ENCODE assay signal across 11 mouse cellular contexts in the genomic region with DNA sequence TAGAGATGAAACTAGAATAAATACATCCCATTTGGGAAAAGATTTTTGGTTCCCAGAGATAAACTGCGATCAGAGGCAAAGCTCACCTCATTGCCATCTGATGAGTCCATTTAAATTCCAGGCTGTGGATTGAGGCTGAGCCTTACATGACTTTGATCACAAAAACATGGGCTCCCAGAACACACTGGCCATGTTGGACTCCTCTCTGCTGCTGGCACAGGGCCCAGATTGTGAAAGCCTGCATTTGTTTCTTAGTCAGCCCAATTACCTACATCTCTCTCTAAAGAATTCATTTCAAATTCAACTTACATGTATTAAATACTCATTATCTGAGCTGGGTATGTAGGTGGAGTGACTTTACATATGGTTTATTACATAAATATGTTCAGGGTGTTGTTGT.
DNase-seq lines count a peak whose midpoint lies in the region; ATAC-seq lines count a peak whose summit lies in the region.
"Had no signal": no experiment of that assay in that cellular context is flagged by ENCODE, and none has a peak within 500 bp of the region (broad histone marks: within the 10 kb centered on the region; RNA-seq: fewer than 3 reads in every experiment).

No protein-coding gene starts in this region.

- no peak overlapping the region for H3K4me3 ChIP-seq in hindbrain, embryonic 14.5 days (replicated peaks; ENCODE audit: low read length)
- no peak overlapping the region for H3K4me3 ChIP-seq in hindbrain, embryonic 11.5 days (ENCODE audit: low read depth, low read length)
- H3K4me3 ChIP-seq in midbrain, embryonic 14.5 days (replicated peaks; ENCODE audit: low read depth, low read length) = no peak overlapping the region
- H3K4me3 ChIP-seq in midbrain, embryonic 10.5 days = no peak overlapping the region
- H3K4me3 ChIP-seq: lung, embryonic 15.5 days; neural tube, embryonic 13.5 days had no signal

- peaks cover 6% of the 10 kb centered on the region; the same call in 1 of the 2 replicates for H3K9me3 ChIP-seq in hindbrain, embryonic 14.5 days (ENCODE audit: control insufficient read depth, low read length)
- no peaks in the 10 kb centered on the region for H3K9me3 ChIP-seq in hindbrain, embryonic 11.5 days (ENCODE audit: control insufficient read depth, low read length)
- H3K9me3 ChIP-seq in midbrain, embryonic 14.5 days (ENCODE audit: control insufficient read depth, low read length) = no peaks in the 10 kb centered on the region
- H3K9me3 ChIP-seq in midbrain, embryonic 10.5 days (replicated peaks) = 0 out of 2 replicates have a peak, but pooled peaks cover 8% of the 10 kb centered on the region
- H3K9me3 ChIP-seq: lung, embryonic 15.5 days had no signal

- no peaks in the 10 kb centered on the region for H3K36me3 ChIP-seq in hindbrain, embryonic 14.5 days (replicated peaks; ENCODE audit: control insufficient read depth, insufficient read depth)
- no peaks in the 10 kb centered on the region for H3K36me3 ChIP-seq in hindbrain, embryonic 11.5 days (ENCODE audit: control insufficient read depth, insufficient read depth, low read length)
- no peaks in the 10 kb centered on the region for H3K36me3 ChIP-seq in midbrain, embryonic 14.5 days (ENCODE audit: control insufficient read depth, insufficient read depth, low read length)
- H3K36me3 ChIP-seq in midbrain, embryonic 10.5 days = no peaks in the 10 kb centered on the region
- H3K36me3 ChIP-seq: lung, embryonic 15.5 days; neural tube, embryonic 13.5 days had no signal

- H3K27ac ChIP-seq in hindbrain, embryonic 14.5 days = no peak overlapping the region
- no peak overlapping the region for H3K27ac ChIP-seq in hindbrain, embryonic 11.5 days (ENCODE audit: low read depth, low read length)
- H3K27ac ChIP-seq in midbrain, embryonic 14.5 days (replicated peaks; ENCODE audit: low read depth, low read length) = no peak overlapping the region
- H3K27ac ChIP-seq in midbrain, embryonic 10.5 days (replicated peaks) = no peak overlapping the region
- H3K27ac ChIP-seq: lung, embryonic 15.5 days; neural tube, embryonic 13.5 days had no signal

- H3K4me2 ChIP-seq in hindbrain, embryonic 14.5 days (replicated peaks) = no peak overlapping the region
- no peak overlapping the region for H3K4me2 ChIP-seq in hindbrain, embryonic 11.5 days (replicated peaks; ENCODE audit: low read depth, low read length)
- H3K4me2 ChIP-seq in midbrain, embryonic 14.5 days (ENCODE audit: low read length) = no peak overlapping the region
- H3K4me2 ChIP-seq: lung, embryonic 15.5 days; neural tube, embryonic 13.5 days had no signal

- no peak overlapping the region for H3K9ac ChIP-seq in hindbrain, embryonic 14.5 days
- no peak overlapping the region for H3K9ac ChIP-seq in hindbrain, embryonic 11.5 days (ENCODE audit: low read depth, low read length)
- no peak overlapping the region for H3K9ac ChIP-seq in midbrain, embryonic 14.5 days (replicated peaks; ENCODE audit: low read length)
- H3K9ac ChIP-seq: lung, embryonic 15.5 days; neural tube, embryonic 13.5 days had no signal

- DNase-seq in adrenal gland, adult (ENCODE audit: inconsistent age in 2 of 2, low spot score in 1 of 2) = peak; percentile 10 to 21
- no peak for DNase-seq in adrenal gland, postnatal 4 days (ENCODE audit: low spot score in 2 of 2)
- DNase-seq in hindbrain, embryonic 14.5 days (ENCODE audit: low spot score) = peak; percentile 46
- DNase-seq in hindbrain, embryonic 11.5 days (ENCODE audit: low spot score) = no peak
- peak; percentile 75 for DNase-seq in midbrain, embryonic 14.5 days
- DNase-seq in midbrain, embryonic 10.5 days (ENCODE audit: low spot score) = no peak
- DNase-seq in right cerebral cortex, postnatal 14 days = peak; percentile 53

- WGBS in hindbrain, embryonic 14.5 days = 69% methylated on average over 1 of the region's 1 CpGs
- 88% methylated on average over 1 of the region's 1 CpGs for whole genome bisulfite sequencing in hindbrain, embryonic 11.5 days
- WGBS in midbrain, embryonic 14.5 days = 57% methylated on average over 1 of the region's 1 CpGs
- WGBS in midbrain, embryonic 10.5 days = 89% methylated on average over 1 of the region's 1 CpGs

- no peaks in the 10 kb centered on the region for H3K4me1 ChIP-seq in hindbrain, embryonic 14.5 days (replicated peaks; ENCODE audit: control insufficient read depth, insufficient read depth, low read length)
- H3K4me1 ChIP-seq in hindbrain, embryonic 11.5 days (replicated peaks; ENCODE audit: control insufficient read depth, insufficient read depth, low read length) = no peaks in the 10 kb centered on the region
- H3K4me1 ChIP-seq in midbrain, embryonic 14.5 days (ENCODE audit: control insufficient read depth, insufficient read depth, low read length) = no peaks in the 10 kb centered on the region
- H3K4me1 ChIP-seq in midbrain, embryonic 10.5 days = no peaks in the 10 kb centered on the region
- H3K4me1 ChIP-seq: lung, embryonic 15.5 days; neural tube, embryonic 13.5 days had no signal

- no peak for ATAC-seq in hindbrain, embryonic 14.5 days (ENCODE audit: low FRiP score)
- no peak for ATAC-seq in hindbrain, embryonic 11.5 days (ENCODE audit: low FRiP score)
- ATAC-seq in midbrain, embryonic 14.5 days (ENCODE audit: low FRiP score, low TSS enrichment) = no peak; the same call in 1 of the 2 replicates
- ATAC-seq in granulocyte monocyte progenitor cell, adult 5-6 weeks (replicated peaks; ENCODE audit: poor library complexity, severe bottlenecking) = no peak
- ATAC-seq: Patski had no signal

- H3K27me3 ChIP-seq in hindbrain, embryonic 14.5 days (ENCODE audit: control insufficient read depth, insufficient read depth, low read length) = no peaks in the 10 kb centered on the region
- H3K27me3 ChIP-seq in hindbrain, embryonic 11.5 days (ENCODE audit: control insufficient read depth, insufficient read depth, low read length) = no peaks in the 10 kb centered on the region
- no peaks in the 10 kb centered on the region for H3K27me3 ChIP-seq in midbrain, embryonic 14.5 days (ENCODE audit: control insufficient read depth, insufficient read depth, low read length)
- no peaks in the 10 kb centered on the region for H3K27me3 ChIP-seq in midbrain, embryonic 10.5 days (ENCODE audit: low read depth, poor library complexity, severe bottlenecking)
- H3K27me3 ChIP-seq: lung, embryonic 15.5 days; neural tube, embryonic 13.5 days had no signal

Comparison
In these comparisons a context has a peak if more than half of its experiments do, and no peak if none do; other contexts are left out.
1. DNase-seq: peak in adrenal gland, adult (2 of 2), hindbrain, embryonic 14.5 days (single experiment), midbrain, embryonic 14.5 days (single experiment) and right cerebral cortex, postnatal 14 days (single experiment); none in adrenal gland, postnatal 4 days (0 of 2), hindbrain, embryonic 11.5 days (single experiment) and midbrain, embryonic 10.5 days (single experiment).